Mouse (Mus musculus): ENCODE results near the gene Stxbp3. TPM values are rescaled to one million over a fixed set of nuclear protein-coding genes. Genes with fewer than 3 reads are reported as not detected.
"Not testable (repeated sequence)": the region's sequence is repeated elsewhere in the genome, so short reads cannot be mapped to it uniquely, and the experiment has no call there.

Gene Stxbp3
- 40.5 and 44.3 TPM in 2 replicates for total RNA-seq (2017)

- peak; percentile 84 to 95 for ATAC-seq (replicated peaks in 1 of 2; ENCODE audit: insufficient read depth in 1 of 2, low FRiP score in 2 of 2, low TSS enrichment in 1 of 2, low read depth in 1 of 2, poor library complexity in 2 of 2, severe bottlenecking in 2 of 2)
Observed at GRCm38 (mm10) chr3:108840000-108840715, at the start of gene Stxbp3. Gene Stxbp3 (minus strand): TSS chr3:108840526.

- no peak for ATAC-seq (replicated peaks in 1 of 2; ENCODE audit: insufficient read depth in 1 of 2, low FRiP score in 2 of 2, low TSS enrichment in 1 of 2, low read depth in 1 of 2, poor library complexity in 2 of 2, severe bottlenecking in 2 of 2)
Observed at GRCm38 (mm10) chr3:108889908-108890307, 49.6 kb upstream of the Stxbp3 start, which contains the start of gene Fndc7. Gene Fndc7 (minus strand): TSS chr3:108890008.

- ATAC-seq (replicated peaks in 1 of 2; ENCODE audit: insufficient read depth in 1 of 2, low FRiP score in 2 of 2, low TSS enrichment in 1 of 2, low read depth in 1 of 2, poor library complexity in 2 of 2, severe bottlenecking in 2 of 2), result no peak
Observed at GRCm38 (mm10) chr3:108887618-108887975, 47.3 kb upstream of the Stxbp3 start.

- no peak for ATAC-seq (replicated peaks in 1 of 2; ENCODE audit: insufficient read depth in 1 of 2, low FRiP score in 2 of 2, low TSS enrichment in 1 of 2, low read depth in 1 of 2, poor library complexity in 2 of 2, severe bottlenecking in 2 of 2)
Observed at GRCm38 (mm10) chr3:108886934-108887617, 46.8 kb upstream of the Stxbp3 start.

- peak; percentile 48 to 68 for ATAC-seq (replicated peaks in 1 of 2; ENCODE audit: insufficient read depth in 1 of 2, low FRiP score in 2 of 2, low TSS enrichment in 1 of 2, low read depth in 1 of 2, poor library complexity in 2 of 2, severe bottlenecking in 2 of 2)
Observed at GRCm38 (mm10) chr3:108885686-108886530, 45.6 kb upstream of the Stxbp3 start.

GRCm38 (mm10) chr3:108884706-108885289 is 44.5 kb upstream of the Stxbp3 start:
- ATAC-seq (replicated peaks in 1 of 2; ENCODE audit: insufficient read depth in 1 of 2, low FRiP score in 2 of 2, low TSS enrichment in 1 of 2, low read depth in 1 of 2, poor library complexity in 2 of 2, severe bottlenecking in 2 of 2), result peak; percentile 22 to 61; a peak in 2 of 4 replicates

GRCm38 (mm10) chr3:108883067-108883466 is 42.7 kb upstream of the Stxbp3 start:
- ATAC-seq (replicated peaks in 1 of 2; ENCODE audit: insufficient read depth in 1 of 2, low FRiP score in 2 of 2, low TSS enrichment in 1 of 2, low read depth in 1 of 2, poor library complexity in 2 of 2, severe bottlenecking in 2 of 2), result no peak

- not testable (repeated sequence) for ATAC-seq (replicated peaks in 1 of 2; ENCODE audit: insufficient read depth in 1 of 2, low FRiP score in 2 of 2, low TSS enrichment in 1 of 2, low read depth in 1 of 2, poor library complexity in 2 of 2, severe bottlenecking in 2 of 2)
Observed at GRCm38 (mm10) chr3:108881873-108882272, 41.5 kb upstream of the Stxbp3 start.

- peak; percentile 49 to 52; a peak in 3 of 4 replicates for ATAC-seq (replicated peaks in 1 of 2; ENCODE audit: insufficient read depth in 1 of 2, low FRiP score in 2 of 2, low TSS enrichment in 1 of 2, low read depth in 1 of 2, poor library complexity in 2 of 2, severe bottlenecking in 2 of 2)
Observed at GRCm38 (mm10) chr3:108880544-108881507, 40.5 kb upstream of the Stxbp3 start.

GRCm38 (mm10) chr3:108879836-108880435 is 39.6 kb upstream of the Stxbp3 start:
- ATAC-seq (replicated peaks in 1 of 2; ENCODE audit: insufficient read depth in 1 of 2, low FRiP score in 2 of 2, low TSS enrichment in 1 of 2, low read depth in 1 of 2, poor library complexity in 2 of 2, severe bottlenecking in 2 of 2), result no peak

- no peak for ATAC-seq (replicated peaks in 1 of 2; ENCODE audit: insufficient read depth in 1 of 2, low FRiP score in 2 of 2, low TSS enrichment in 1 of 2, low read depth in 1 of 2, poor library complexity in 2 of 2, severe bottlenecking in 2 of 2)
Observed at GRCm38 (mm10) chr3:108879129-108879528, 38.8 kb upstream of the Stxbp3 start.

- ATAC-seq (replicated peaks in 1 of 2; ENCODE audit: insufficient read depth in 1 of 2, low FRiP score in 2 of 2, low TSS enrichment in 1 of 2, low read depth in 1 of 2, poor library complexity in 2 of 2, severe bottlenecking in 2 of 2), result no peak
Observed at GRCm38 (mm10) chr3:108870631-108871030, 30.3 kb upstream of the Stxbp3 start.

- no peak for ATAC-seq (replicated peaks in 1 of 2; ENCODE audit: insufficient read depth in 1 of 2, low FRiP score in 2 of 2, low TSS enrichment in 1 of 2, low read depth in 1 of 2, poor library complexity in 2 of 2, severe bottlenecking in 2 of 2)
Observed at GRCm38 (mm10) chr3:108867449-108867848, 27.1 kb upstream of the Stxbp3 start.

- ATAC-seq (replicated peaks in 1 of 2; ENCODE audit: insufficient read depth in 1 of 2, low FRiP score in 2 of 2, low TSS enrichment in 1 of 2, low read depth in 1 of 2, poor library complexity in 2 of 2, severe bottlenecking in 2 of 2), result no peak
Observed at GRCm38 (mm10) chr3:108865676-108866075, 25.4 kb upstream of the Stxbp3 start.

- peak in 1 of 2 experiments; percentile 45; a peak in 3 of 4 replicates for ATAC-seq (replicated peaks in 1 of 2; ENCODE audit: insufficient read depth in 1 of 2, low FRiP score in 2 of 2, low TSS enrichment in 1 of 2, low read depth in 1 of 2, poor library complexity in 2 of 2, severe bottlenecking in 2 of 2)
Observed at GRCm38 (mm10) chr3:108865129-108865528, 24.8 kb upstream of the Stxbp3 start.

- ATAC-seq (replicated peaks in 1 of 2; ENCODE audit: insufficient read depth in 1 of 2, low FRiP score in 2 of 2, low TSS enrichment in 1 of 2, low read depth in 1 of 2, poor library complexity in 2 of 2, severe bottlenecking in 2 of 2), result no peak
Observed at GRCm38 (mm10) chr3:108863091-108863490, 22.8 kb upstream of the Stxbp3 start.
